Mouse (Mus musculus): Measurements from ENCODE around the gene Mmel1.

DNA sequence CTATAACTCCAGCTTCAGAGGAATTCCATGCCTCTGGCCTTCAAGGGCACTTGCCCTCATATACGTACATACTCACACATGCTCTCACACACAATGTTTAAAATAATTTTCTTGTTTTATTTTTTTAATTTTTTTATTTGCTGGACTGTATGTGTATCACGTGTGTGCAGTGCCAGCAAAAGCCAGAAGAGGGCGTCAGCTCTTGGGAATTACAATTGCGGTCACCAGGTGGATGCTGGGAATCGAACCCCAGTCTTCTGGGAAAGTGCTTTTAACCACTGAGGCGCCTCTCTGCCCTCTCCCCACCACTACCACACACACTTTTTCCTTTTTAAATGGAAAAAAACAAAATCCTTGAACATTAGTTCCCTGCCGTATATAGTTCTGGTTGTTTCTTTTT, 12.5 kb upstream of the Mmel1 start:
- TF ChIP-seq CTCF (IDR thresholded peaks at IDR 0.05; ENCODE audit: extremely low read depth, insufficient read length, insufficient replicate concordance, low read depth, low read length) (no peak), POLR2A (IDR thresholded peaks at IDR 0.05; ENCODE audit: low read depth, low read length) (no peak)

Measured in small intestine, adult 2 months (tissue).